Mouse (Mus musculus): Measurements from ENCODE around the gene Emcn.

Gene Emcn

DNA sequence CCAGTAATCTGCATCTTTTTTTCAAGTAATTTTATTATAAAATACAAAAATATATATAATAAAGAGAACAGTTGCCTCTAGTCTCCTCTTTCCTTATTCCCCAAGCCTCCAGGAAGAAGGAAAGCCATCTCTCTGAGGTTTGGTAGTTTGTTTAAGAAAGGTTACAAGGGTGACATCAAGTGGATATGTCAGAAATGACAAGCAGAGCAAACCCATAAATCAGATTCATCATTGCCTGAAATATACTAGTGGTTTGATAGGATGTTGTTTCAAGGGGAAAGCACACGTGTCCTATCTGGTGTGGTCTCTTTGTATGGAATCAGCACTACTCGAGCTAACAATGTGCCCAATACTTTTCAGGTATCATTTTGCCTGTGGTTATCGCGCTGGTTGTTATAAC, 77.8 kb downstream of the Emcn start:
- no peak for DNase-seq

- no peak for DNase-seq
Observed at GRCm38 (mm10) chr3:137429516-137429915, 88.6 kb downstream of the Emcn start.

GRCm38 (mm10) chr3:137464902-137465629, 124.2 kb downstream of the Emcn start:
- no peak for DNase-seq

DNA sequence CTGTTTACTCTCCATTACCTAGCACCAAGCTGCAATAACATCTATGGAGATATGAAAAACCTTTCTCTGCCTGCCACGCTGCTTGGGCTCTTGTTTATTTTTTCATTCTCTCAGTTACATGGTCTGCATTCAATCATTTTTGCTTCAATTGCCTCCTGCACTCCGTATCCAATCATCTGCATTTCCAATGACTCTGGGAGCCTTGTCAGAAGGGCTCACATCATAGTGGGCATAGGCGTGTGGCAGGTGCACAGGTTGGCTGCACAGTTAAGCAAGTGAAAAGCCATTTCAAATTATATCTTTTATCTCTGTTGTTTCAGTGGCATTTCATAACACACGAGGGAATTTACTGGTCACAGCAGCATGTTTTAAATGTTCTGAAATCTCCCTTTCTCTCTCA, 125.1 kb downstream of the Emcn start:
- DNase-seq = no peak

DNA sequence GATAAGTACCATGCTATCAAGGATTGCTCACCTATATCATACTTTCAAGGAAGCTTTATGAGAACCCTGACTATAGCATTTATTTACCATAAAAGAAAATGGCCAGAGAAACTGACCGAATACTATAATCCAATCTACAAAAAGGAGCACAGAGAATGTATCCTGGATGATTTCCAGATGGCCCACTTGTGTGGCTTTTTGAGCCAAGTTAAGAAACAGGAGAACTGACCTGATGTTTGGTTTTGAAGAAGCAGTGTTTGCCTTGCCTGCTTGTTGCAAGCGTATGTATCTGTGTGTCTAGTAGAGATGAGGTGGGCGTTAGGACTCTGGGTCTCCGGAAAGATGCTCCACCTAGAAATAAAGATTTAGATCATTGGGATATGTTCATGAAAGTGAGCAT, 125.9 kb downstream of the Emcn start:
- no peak for DNase-seq

- no peak for DNase-seq
Observed at GRCm38 (mm10) chr3:137467386-137467785, 126.5 kb downstream of the Emcn start.

DNA sequence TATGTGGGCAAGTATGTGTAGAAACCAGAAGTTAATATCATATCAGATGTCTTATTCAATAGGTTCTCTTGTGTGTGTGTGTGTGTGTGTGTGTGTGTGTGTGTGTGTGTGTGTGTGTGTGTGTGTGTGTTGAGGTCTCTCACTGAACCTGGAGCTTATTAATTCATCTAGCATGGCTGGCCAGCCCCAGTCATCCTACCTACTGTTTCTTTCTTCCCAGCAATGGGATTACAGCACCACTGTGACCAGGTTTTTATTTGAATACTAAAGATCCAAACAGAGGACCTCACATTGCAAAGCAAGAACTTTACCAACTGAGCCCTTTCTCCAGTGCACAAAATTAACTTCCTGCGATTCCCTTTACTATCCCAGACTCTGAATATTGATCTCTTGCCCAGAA, 131.3 kb downstream of the Emcn start:
- no peak for DNase-seq

DNA sequence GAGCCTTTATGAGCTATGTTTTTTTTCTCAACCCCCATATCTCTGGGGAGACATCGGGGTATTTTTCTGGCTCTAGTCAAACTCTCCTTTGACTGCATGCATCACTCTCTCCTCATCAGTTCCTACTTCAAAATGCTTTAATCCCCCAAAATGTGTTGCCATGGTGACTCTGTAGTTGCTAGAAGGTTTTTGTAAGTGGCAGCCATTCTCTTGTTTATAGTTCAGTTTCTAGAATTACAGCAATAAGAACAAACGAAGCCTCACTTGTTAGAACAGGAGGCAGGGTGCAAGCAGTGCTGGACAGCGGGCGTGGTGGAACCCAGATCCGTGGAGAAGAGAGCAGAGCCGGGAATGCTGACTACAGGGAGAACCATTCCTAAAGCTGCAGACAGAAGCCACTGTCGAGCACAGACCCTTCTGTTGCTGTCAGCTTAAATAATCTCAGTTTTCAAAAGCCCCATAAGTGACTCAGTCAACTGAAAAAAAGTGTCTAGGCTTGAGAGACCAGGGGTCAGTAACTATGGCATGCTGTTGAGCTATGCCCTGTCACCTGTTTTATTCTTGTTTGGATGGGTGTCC, 139.0 kb downstream of the Emcn start:
- no peak for DNase-seq

GRCm38 (mm10) chr3:137481157-137481556, 140.3 kb downstream of the Emcn start:
- DNase-seq = no peak

Measured in thymus, postnatal 36 days (tissue).